Mouse (Mus musculus): ENCODE results near the gene Kmt2e.

Kmt2e gene

GRCm38 (mm10) chr5:23523936-23524335 is 89.7 kb downstream of the Kmt2e start:
- TF ChIP-seq GATA4 (IDR thresholded peaks at IDR 0.05; ENCODE audit: insufficient replicate concordance, low read length): no peak

DNA sequence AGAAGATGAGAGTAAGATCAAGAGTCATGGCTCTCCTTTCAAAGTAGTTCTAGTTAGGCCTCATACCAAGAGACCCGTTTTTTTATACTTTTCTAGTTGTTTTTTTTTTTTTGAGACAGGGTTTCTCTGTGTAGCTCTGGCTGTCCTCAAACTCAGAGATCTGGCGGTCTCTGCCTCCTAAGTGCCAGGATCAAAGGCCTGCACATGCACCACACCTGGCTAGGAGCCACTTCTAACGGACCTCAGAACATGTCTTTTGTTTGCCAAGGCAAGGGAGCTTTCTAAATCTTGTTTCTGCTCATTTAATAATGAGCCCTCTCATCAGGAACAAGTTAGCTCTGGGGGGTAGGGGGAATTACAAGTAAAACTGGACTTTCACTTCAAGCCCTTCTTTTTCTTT is 90.4 kb downstream of the Kmt2e start:
- no peak for TF ChIP-seq GATA4 (IDR thresholded peaks at IDR 0.05; ENCODE audit: insufficient replicate concordance, low read length)

GRCm38 (mm10) chr5:23531100-23531499 is 96.9 kb downstream of the Kmt2e start:
- no peak for TF ChIP-seq GATA4 (IDR thresholded peaks at IDR 0.05; ENCODE audit: insufficient replicate concordance, low read length)

DNA sequence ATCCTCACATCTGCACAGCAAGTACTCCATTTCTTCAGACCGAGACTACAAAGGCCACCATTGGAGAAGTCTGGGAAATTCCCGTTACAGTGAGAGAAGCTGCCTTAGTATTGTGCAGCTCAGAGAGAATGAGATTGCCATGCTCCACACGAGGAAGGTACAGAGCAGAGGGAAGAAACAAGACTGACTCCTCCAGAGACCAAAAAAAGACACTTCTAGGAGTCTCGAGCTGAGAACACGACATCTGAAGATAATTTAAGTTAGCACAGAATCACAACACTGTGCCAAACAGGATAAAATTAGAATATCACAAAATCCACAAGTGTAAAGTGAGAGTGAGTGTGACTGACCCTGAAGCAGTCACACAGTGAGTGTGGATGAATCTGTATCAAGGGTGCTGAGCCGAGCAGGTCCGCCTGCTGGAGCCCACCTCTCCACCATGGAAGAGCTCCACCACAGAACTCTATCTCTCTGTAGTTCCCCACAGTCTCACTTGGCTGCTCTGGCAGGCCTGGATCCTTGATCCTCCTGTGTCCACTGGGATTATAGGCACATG is 97.4 kb downstream of the Kmt2e start:
- no peak for TF ChIP-seq GATA4 (IDR thresholded peaks at IDR 0.05; ENCODE audit: insufficient replicate concordance, low read length)

GRCm38 (mm10) chr5:23535692-23536091 is 101.5 kb downstream of the Kmt2e start:
- no peak for TF ChIP-seq GATA4 (IDR thresholded peaks at IDR 0.05; ENCODE audit: insufficient replicate concordance, low read length)

DNA sequence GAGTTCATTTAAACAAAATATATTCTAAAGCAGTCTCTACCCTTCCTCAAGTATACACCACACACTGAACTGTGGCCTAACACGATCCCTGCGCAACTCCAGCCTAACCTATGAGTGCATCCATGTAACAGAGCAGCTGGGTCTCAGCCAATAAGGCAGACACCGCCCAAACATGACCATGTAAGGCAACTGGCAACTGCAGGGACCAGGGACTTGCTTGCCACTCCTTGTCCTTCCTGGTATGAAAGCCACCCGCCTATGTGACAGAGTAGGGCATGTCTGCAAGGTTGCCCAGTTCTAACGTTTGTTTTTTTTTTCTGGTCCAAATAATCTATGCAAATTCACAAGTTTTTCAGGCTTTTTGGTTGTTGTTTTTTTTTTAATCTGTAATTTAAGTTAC is 117.4 kb downstream of the Kmt2e start:
- TF ChIP-seq GATA4 (IDR thresholded peaks at IDR 0.05; ENCODE audit: insufficient replicate concordance, low read length): no peak

All from liver, adult (tissue).